Mouse (Mus musculus): ENCODE results near the gene Serhl. TPM values are rescaled to one million over a fixed set of nuclear protein-coding genes. Genes with fewer than 3 reads are reported as not detected.

Serhl gene
- polyA plus RNA-seq, 1 experiment: 91.7 TPM

GRCm38 (mm10) chr15:83068270-83068669 lies 21.0 kb upstream of the Serhl start:
- H3K27ac ChIP-seq (replicated peaks; ENCODE audit: low read depth, low read length): no peak overlapping the region
- H3K4me3 ChIP-seq (ENCODE audit: insufficient read depth, low read depth, low read length): no peak overlapping the region
- H3K4me1 ChIP-seq (ENCODE audit: control insufficient read depth, insufficient read depth, insufficient read length, low read length): no peaks in the 10 kb centered on the region

- no peak overlapping the region for H3K27ac ChIP-seq (replicated peaks; ENCODE audit: low read depth, low read length)
- H3K4me1 ChIP-seq (ENCODE audit: control insufficient read depth, insufficient read depth, insufficient read length, low read length): no peaks in the 10 kb centered on the region
- no peak overlapping the region for H3K4me3 ChIP-seq (ENCODE audit: insufficient read depth, low read depth, low read length)
These were observed 18.4 kb upstream of the Serhl start for GRCm38 (mm10) chr15:83070942-83071341.

GRCm38 (mm10) chr15:83071752-83072151 lies 17.6 kb upstream of the Serhl start:
- no peak overlapping the region for H3K27ac ChIP-seq (replicated peaks; ENCODE audit: low read depth, low read length)
- H3K4me1 ChIP-seq (ENCODE audit: control insufficient read depth, insufficient read depth, insufficient read length, low read length): no peaks in the 10 kb centered on the region
- H3K4me3 ChIP-seq (ENCODE audit: insufficient read depth, low read depth, low read length): no peak overlapping the region

- no peak overlapping the region for H3K4me3 ChIP-seq (ENCODE audit: insufficient read depth, low read depth, low read length)
- H3K4me1 ChIP-seq (ENCODE audit: control insufficient read depth, insufficient read depth, insufficient read length, low read length): no peaks in the 10 kb centered on the region
These were observed 15.1 kb upstream of the Serhl start for GRCm38 (mm10) chr15:83074179-83074578.

GRCm38 (mm10) chr15:83075607-83076525 lies 13.4 kb upstream of the Serhl start:
- no peak overlapping the region for H3K4me3 ChIP-seq (ENCODE audit: insufficient read depth, low read depth, low read length)
- H3K27ac ChIP-seq (replicated peaks; ENCODE audit: low read depth, low read length): no peak overlapping the region
- no peaks in the 10 kb centered on the region for H3K4me1 ChIP-seq (ENCODE audit: control insufficient read depth, insufficient read depth, insufficient read length, low read length)

More at GRCm38 (mm10) chr15:83074179-83074578, 15.1 kb upstream of the Serhl start:
- H3K27ac ChIP-seq (replicated peaks; ENCODE audit: low read depth, low read length): no peak overlapping the region

GRCm38 (mm10) chr15:83083530-83083929 lies 5.8 kb upstream of the Serhl start:
- no peaks in the 10 kb centered on the region for H3K4me1 ChIP-seq (ENCODE audit: control insufficient read depth, insufficient read depth, insufficient read length, low read length)
- no peak overlapping the region for H3K27ac ChIP-seq (replicated peaks; ENCODE audit: low read depth, low read length)
- no peak overlapping the region for H3K4me3 ChIP-seq (ENCODE audit: insufficient read depth, low read depth, low read length)

- Histone ChIP-seq H3K4me3 (ENCODE audit: insufficient read depth, low read depth, low read length) (no peak overlapping the region), H3K27ac (replicated peaks; ENCODE audit: low read depth, low read length) (no peak overlapping the region), H3K4me1 (ENCODE audit: control insufficient read depth, insufficient read depth, insufficient read length, low read length) (no peaks in the 10 kb centered on the region)
These were observed 5.2 kb upstream of the Serhl start for GRCm38 (mm10) chr15:83084022-83084640.

- H3K27ac ChIP-seq (replicated peaks; ENCODE audit: low read depth, low read length): no peak overlapping the region
- H3K4me1 ChIP-seq (ENCODE audit: control insufficient read depth, insufficient read depth, insufficient read length, low read length): no peaks in the 10 kb centered on the region
- no peak overlapping the region for H3K4me3 ChIP-seq (ENCODE audit: insufficient read depth, low read depth, low read length)
These were observed 3.4 kb upstream of the Serhl start for GRCm38 (mm10) chr15:83085901-83086300.

- H3K27ac ChIP-seq (replicated peaks; ENCODE audit: low read depth, low read length): no peak overlapping the region
- no peaks in the 10 kb centered on the region for H3K4me1 ChIP-seq (ENCODE audit: control insufficient read depth, insufficient read depth, insufficient read length, low read length)
- no peak overlapping the region for H3K4me3 ChIP-seq (ENCODE audit: insufficient read depth, low read depth, low read length)
These were observed 2.5 kb upstream of the Serhl start for GRCm38 (mm10) chr15:83086636-83087328.

GRCm38 (mm10) chr15:83088495-83089428 lies 544 bp upstream of the Serhl start:
- H3K27ac ChIP-seq (replicated peaks; ENCODE audit: low read depth, low read length): no peak overlapping the region
- no peak overlapping the region for H3K4me3 ChIP-seq (ENCODE audit: insufficient read depth, low read depth, low read length)

GRCm38 (mm10) chr15:83090874-83091273 lies 1.6 kb downstream of the Serhl start:
- H3K27ac ChIP-seq (replicated peaks; ENCODE audit: low read depth, low read length): no peak overlapping the region
- H3K4me1 ChIP-seq (ENCODE audit: control insufficient read depth, insufficient read depth, insufficient read length, low read length): no peaks in the 10 kb centered on the region
- no peak overlapping the region for H3K4me3 ChIP-seq (ENCODE audit: insufficient read depth, low read depth, low read length)

More at GRCm38 (mm10) chr15:83088495-83089428, 544 bp upstream of the Serhl start:
- no peaks in the 10 kb centered on the region for H3K4me1 ChIP-seq (ENCODE audit: control insufficient read depth, insufficient read depth, insufficient read length, low read length)

GRCm38 (mm10) chr15:83093687-83094086 lies 4.4 kb downstream of the Serhl start:
- no peak overlapping the region for H3K4me3 ChIP-seq (ENCODE audit: insufficient read depth, low read depth, low read length)
- H3K27ac ChIP-seq (replicated peaks; ENCODE audit: low read depth, low read length): no peak overlapping the region
- H3K4me1 ChIP-seq (ENCODE audit: control insufficient read depth, insufficient read depth, insufficient read length, low read length): no peaks in the 10 kb centered on the region

- H3K4me1 ChIP-seq (ENCODE audit: control insufficient read depth, insufficient read depth, insufficient read length, low read length): no peaks in the 10 kb centered on the region
- H3K27ac ChIP-seq (replicated peaks; ENCODE audit: low read depth, low read length): no peak overlapping the region
- H3K4me3 ChIP-seq (ENCODE audit: insufficient read depth, low read depth, low read length): no peak overlapping the region
These were observed 6.6 kb downstream of the Serhl start for GRCm38 (mm10) chr15:83095950-83096349.

- H3K4me3 ChIP-seq (ENCODE audit: insufficient read depth, low read depth, low read length): peak overlapping the region; percentile 85
- H3K27ac ChIP-seq (replicated peaks; ENCODE audit: low read depth, low read length): peak overlapping the region; percentile 80
- no peaks in the 10 kb centered on the region for H3K4me1 ChIP-seq (ENCODE audit: control insufficient read depth, insufficient read depth, insufficient read length, low read length)
These were observed 10.4 kb downstream of the Serhl start for GRCm38 (mm10) chr15:83099533-83100331.
